Mouse (Mus musculus): ENCODE measurements around the gene Smc3.

Smc3 gene

DNA sequence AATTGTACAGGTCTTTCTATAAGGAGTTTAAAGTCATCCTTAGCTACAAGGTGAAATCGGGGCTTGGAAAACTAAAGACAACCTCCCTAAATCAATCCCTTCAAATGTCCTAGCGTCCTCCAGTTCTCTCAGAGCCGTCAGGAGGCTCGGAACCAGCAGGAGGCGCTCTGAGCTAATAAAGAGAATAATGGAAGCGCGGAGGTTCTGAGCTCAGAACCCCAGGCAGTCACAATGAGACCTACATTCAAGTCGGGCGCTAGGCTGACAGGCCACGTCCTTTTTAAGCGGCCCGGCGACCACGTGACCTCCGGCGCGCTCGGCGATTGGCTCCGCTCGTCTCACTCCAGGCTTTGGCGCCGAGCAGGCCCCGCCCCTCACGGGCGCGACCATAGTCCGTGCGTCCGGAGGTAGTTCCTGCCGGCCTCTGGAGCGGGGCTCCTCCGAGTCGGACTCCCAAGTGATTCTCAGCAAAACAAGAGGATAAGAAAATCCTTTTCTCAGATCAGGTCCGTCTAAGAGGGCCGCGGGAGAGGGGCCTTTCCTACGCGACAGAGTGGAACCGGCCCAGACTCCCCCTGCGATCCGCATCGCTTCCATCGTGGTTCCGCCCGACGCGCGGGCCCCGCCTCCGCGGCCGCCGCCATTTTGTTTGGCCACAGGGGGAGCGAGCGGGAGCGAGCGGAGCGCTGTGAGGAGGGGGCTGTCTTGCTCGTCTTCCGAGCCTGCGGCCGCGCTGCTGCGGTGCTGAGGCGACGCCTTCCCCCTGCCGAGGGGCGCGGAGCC lies at the start of gene Smc3:
Gene Smc3 (plus strand): TSS at position 642 of the 783 bp plus-strand sequence.
- peak; percentile 100 for DNase-seq

GRCm38 (mm10) chr19:53550972-53551371 lies 49.2 kb upstream of the Smc3 start:
- DNase-seq = no peak

DNA sequence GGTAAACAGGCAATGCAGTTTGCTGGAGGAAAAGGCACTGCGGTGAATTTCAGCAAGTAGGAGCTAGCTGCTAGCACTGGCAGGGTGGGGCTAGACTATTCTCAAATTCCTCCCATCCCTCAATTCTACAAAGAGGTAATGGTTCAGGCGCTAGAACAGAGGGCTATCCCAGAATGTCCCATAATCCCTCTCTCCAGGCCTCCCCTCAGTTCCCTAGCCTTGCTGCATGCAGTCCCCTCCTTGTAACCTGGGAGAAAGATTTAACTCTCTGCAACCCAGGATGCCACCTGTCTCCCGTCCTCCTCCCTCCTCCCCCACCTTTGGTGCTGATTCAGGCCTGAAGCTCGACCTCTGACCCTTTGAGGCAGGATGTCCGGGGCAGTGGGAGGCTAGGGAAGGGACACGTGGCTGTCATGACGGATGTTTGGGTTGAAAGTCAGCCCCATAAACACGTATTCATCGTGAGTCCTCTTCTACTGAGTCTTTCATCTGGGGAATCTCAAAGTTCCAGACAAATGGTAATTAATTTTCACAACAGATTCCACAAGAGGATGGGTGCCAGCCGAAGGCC lies 47.9 kb upstream of the Smc3 start:
- no peak for DNase-seq

GRCm38 (mm10) chr19:53552795-53553194 lies 47.4 kb upstream of the Smc3 start:
- no peak for DNase-seq

- DNase-seq = no peak
These were observed 45.8 kb upstream of the Smc3 start for GRCm38 (mm10) chr19:53554402-53554801.

GRCm38 (mm10) chr19:53554981-53555616 lies 45.1 kb upstream of the Smc3 start:
- no peak for DNase-seq

DNA sequence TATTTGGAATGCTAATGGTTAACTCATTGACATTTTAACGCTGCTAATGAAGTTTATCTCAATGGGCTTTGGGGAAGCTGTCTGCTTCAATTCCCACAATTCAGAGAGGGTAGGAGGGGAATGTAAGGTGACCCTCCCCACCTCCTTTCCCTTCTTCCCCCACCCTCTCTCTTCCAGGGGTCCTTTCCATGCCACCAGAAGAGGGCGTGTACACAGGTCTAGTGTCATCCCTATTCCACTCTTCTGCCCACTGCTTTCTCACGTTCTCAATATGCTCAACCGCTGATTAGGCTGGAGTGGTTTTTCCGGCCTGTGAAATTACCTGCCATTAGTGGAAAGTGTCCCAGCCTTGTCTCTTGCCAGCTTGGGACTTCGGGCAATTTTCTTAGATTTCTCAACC lies 43.4 kb upstream of the Smc3 start:
- DNase-seq = no peak

DNA sequence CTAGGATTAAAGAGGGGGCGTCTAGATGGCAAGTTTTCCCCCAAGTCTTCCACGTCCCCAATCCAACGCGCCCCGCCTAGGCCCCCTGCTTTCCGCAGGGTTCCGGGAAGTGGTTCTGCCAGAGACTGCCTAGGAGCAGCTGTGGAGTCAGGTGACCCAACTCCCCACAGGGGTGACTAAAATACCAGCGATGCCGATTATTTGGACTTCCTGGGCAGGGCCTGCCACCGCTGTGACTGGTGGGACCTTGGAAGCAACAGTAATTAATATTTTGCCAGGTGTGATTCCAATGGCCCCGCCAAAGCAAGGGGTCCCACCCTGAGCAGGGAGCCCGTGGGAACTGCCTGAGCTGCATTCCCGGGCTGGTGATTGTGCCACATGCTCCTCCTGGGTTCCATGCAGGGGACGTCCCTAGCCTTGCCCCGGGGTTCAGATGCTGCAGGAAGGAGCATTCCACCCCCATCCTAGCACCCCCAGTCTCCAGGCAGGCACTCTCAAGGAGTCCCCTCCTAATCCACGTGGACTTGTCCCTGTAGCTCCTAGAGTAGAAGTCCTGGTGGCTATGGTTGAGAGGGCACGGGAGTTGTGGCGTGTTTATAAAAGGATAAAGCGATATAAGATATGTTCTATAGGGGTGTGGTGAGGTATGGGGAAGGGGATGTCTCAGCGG lies 42.8 kb upstream of the Smc3 start:
- DNase-seq = peak; percentile 69

DNA sequence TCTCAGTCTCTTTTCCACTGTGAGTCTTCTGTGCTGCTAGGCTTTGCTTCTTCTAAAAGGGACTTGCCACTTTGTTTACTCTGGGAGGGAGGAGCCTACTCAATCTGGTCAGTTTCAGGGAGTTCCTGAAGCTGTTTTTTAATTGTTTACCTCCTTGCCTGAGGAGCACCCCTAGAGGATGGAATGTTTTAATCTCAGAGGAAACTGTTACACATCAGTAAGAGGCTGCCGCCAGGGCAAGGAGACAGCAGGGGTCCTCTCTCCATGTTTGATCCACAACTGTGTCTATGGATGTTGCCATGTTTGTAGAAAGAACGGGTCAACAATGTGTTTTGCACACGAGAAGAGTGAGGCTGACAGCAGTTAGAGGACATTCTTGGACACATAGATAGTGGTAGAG lies 39.8 kb upstream of the Smc3 start:
- DNase-seq = no peak

DNA sequence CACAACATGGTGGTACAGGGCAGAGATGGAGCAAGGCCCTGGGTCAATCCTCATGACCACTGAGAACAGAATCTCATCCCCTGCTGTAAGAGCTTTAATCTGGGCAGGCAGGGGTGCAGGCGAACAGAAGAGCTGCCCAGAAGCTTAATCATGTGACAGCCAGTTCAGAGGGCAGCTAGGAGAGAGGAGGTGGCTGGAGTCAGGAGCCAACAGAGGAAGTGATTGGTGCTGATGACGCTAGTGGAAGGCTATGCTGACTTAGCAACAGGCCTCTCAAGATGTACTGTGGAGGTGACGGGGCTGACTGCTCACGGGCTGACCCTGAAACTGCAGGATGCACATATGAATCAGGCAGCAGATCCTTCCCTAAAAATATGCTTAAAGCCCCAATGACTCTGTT lies 36.0 kb upstream of the Smc3 start:
- DNase-seq = no peak

DNA sequence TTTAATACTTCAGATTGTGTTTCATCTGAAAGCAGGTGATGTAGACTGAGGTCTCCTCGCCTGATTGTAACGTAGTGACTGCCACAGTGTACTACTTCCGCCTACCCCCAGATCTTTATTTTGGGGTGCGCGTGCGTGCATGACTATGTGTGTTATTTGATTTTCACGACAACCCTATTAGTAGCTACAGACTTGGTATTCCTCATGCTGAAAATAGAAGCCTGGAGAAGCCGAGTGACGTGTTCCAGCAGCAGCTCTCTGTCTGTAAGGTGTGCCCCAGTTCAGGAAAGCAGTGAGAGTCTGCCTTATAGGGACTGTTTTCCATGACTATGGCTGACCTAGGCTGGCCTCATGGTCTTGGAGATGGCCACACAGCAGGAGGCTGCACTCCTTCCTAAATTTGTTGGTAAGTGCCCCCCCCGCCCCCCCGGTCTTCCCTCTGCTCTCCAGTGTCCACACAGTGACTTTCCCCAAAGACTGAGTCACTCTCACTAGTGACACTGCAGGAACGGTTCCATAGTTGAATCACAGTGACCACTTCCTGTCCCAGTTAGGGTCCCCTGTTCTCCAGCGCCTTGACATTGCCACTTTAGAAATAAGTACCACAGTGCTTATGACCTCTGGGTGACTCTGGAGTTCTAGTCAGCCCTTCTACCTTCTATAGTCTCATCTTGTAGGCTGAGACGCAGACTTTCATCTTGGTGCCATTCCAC lies 34.5 kb upstream of the Smc3 start:
- no peak for DNase-seq

GRCm38 (mm10) chr19:53567864-53568263 lies 32.3 kb upstream of the Smc3 start:
- no peak for DNase-seq

DNA sequence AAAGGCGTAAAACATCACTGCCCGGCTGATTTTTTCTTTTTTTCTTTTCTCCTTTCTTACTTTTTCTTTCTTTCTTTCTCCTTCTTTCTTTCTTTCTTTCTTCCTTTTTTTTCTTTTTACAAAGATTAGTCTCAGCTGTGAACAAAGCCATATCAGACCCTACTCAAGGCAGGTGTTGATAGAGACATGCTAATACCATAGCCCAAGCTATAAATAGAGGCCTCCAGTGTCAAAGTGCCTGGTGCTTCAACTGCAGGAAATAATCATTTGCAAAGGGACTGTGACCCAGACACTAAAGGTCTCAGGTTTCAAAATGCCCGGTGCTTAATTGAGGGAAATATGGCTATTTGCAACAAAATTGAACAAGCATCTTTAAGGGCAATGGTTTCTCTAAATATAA lies 31.6 kb upstream of the Smc3 start:
- no peak for DNase-seq

- DNase-seq = no peak
These were observed 29.1 kb upstream of the Smc3 start for GRCm38 (mm10) chr19:53571056-53571455.

- peak; percentile 5 for DNase-seq
These were observed 28.4 kb upstream of the Smc3 start for GRCm38 (mm10) chr19:53571501-53572428.

DNA sequence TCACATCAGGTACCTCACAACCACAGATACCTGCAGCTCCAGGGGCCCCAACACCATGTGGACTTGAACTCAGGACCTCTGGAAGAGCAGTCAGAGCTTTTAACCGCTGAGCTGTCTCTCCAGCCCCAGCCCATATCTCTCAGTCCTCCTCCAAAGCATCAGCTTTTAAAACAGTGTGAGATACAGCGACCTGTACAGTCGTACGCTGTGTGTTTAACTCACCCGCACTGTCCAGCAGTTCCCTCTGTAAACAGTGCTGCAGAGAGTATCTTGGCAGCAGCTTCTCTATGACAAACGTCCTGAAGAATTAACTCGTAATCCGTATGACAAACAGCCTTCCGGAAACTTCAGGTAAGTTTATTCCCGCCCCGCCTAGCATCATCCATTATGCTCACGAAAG lies 27.6 kb upstream of the Smc3 start:
- peak; percentile 1 for DNase-seq

DNA sequence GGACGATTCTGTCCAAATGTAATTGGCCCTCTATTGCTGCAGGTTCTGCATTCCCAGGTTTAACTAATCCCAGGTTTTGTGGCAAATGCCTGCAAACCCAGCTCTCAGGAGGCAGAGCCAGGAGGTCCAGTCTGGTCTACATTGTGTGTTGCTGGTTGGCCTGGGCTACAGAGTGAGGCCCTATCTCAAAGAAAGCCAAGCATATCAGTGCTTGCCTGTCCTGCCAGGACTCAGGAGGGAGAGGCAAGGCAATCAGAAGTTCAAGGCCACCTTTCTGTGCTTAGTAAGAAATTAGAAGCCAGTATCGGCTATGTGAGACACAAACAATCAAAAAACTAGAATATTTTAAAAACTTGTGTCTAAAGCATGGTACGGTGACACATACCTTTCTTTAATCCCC lies 27.0 kb upstream of the Smc3 start:
- DNase-seq = peak; percentile 6

DNA sequence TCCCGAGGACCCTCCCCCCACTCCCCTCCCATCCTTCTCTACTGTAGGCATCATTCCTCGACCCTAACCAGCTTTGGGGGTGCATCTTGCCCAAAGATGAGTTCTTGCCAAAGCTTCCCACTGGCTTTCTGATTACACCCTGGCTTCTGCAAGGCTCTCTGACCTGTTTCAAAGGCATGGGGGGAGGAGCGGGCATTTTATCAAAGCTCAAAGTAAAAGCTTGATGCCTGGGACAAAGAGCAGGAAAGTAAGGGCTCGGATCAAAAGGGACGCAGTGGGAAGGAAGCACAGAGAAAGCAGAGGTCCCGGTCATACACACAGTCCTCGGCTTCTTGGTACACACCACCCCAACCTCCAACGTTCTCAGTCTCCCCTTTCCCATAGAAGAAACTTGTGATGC lies 26.1 kb upstream of the Smc3 start:
- no peak for DNase-seq

DNA sequence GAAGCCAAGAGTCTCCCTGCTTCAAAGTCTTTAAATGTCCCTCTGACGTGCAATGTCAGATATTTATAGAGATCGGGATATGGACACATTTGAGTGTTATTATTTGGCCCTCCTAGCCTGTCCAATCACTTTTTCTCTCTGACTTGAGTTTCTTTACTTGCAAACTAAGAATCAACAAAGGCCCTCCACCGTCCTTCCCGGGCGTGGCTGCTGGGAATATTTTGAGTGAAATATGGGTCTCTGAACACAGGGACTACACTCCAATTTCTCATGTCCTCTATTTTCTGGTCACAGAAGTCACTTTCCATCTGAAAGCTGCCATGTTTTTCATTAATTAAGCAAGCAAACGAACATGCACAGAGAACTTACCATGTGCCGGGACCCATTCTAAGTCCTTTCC lies 25.7 kb upstream of the Smc3 start:
- DNase-seq = peak; percentile 2

DNA sequence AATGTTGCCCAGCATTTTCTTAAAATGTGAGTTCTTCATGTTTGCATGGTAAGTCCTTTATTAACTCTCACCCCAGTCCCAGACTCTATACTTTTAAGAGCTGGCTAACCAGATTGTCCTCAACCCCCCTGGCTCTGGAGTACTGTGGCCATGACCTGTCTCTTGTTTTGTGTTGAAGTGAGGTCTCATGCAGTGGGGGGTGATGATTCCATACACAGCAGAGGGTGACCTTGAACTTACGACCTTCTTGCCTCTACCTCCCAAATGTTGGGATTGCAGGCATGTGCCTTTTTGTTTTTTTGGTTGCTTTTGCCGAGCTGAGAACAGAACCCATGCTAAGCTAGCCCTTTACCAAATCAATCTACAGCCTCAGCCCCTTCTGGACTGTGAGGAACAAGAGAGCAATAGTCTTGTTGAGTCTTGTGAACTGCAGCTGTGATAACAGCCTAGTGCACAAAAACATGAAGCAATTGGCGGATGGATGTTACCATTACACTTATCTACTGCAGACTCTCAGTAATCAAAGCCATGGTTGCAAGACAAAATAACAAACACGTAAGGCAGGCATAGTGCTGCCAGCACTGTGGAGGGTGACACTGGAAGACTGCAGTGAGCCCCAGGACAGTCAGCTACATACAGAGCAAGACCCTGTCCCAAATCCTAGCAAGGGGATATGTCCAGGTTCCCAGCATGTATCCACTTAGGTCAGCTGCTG lies 24.7 kb upstream of the Smc3 start:
- peak; percentile 4 for DNase-seq

DNA sequence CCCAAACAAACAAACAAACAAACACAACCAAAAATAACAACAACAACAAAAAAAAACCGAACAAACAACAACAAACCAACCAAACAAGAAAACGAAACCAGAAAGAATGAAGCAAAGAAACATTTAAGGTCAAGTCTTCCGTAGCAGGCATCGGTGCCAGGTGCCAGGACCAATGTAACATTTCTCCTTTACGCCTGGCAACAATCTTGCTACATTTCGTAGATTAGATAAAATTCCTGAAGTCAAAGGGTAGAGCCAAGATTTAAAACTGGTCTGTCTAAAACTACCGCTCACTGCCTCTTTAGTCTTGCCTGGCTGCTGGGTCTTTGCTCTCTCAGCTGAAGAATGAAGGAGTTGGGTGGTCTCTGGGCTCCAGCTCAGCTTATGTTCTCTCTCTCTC lies 24.1 kb upstream of the Smc3 start:
- peak; percentile 2 for DNase-seq

Data from thymus, postnatal 4 days (tissue).